Mouse (Mus musculus): Measurements from ENCODE around the gene Dnal1. TPM values are rescaled to one million over a fixed set of nuclear protein-coding genes. Genes with fewer than 3 reads are reported as not detected.

The Dnal1 gene
- polyA plus RNA-seq, 1 experiment from 2014 or later = 7.5 TPM

DNA sequence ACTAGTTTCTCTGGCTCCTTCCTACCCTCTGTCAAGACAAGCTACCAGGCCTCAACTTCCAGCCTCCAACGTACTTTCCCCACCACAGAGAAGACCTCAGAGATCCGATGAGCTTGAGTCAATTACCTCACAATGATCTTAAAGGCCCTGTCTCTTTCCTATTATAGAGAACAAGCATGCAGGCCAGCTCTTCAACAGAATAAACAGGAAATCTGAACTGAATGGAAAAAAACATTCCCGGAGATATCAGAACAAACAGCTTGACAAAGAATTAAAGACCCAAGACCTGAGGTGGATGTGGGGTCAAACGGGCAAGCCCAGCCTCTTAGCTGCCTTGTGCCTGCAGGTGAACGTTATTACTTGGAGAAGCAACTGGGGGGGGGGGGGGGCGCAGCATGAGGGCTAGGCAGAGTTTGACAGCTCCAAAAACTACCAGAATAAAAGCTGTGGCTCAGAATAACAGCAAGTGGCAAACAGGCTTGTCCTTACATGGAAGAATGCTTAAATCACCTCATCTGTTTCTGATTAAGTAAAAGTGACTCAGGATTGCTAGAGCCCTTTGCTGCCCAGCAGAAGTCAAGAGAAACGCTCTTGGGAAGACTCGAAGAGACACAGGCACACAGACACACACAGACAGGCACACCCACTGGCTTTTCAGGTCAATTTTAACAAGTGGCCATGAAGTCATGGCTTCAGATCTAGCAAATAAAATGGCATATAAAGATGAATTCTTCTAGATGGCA, 51.6 kb downstream of the Dnal1 start:
- H3K4me1 ChIP-seq = peaks cover 30% of the 10 kb centered on the region
- peak overlapping the region; percentile 68 for H3K27ac ChIP-seq

GRCm38 (mm10) chr12:84170610-84171009, 56.4 kb downstream of the Dnal1 start:
- ATAC-seq (ENCODE audit: insufficient number of reproducible peaks, insufficient read depth, low FRiP score, low TSS enrichment, low read depth) = no peak
- no peak overlapping the region for H3K9ac ChIP-seq
- H3K4me1 ChIP-seq = peaks cover 32% of the 10 kb centered on the region
- no peaks in the 10 kb centered on the region for H3K9me3 ChIP-seq
- 89% methylated on average over 10 of the region's 10 CpGs for WGBS
- no peaks in the 10 kb centered on the region for H3K27me3 ChIP-seq
- H3K27ac ChIP-seq = no peak overlapping the region
- H3K36me3 ChIP-seq = peaks cover 42% of the 10 kb centered on the region
- H3K4me3 ChIP-seq = no peak overlapping the region
- no peak overlapping the region for H3K4me2 ChIP-seq

More for the DNA sequence above, 51.6 kb downstream of the Dnal1 start:
- no peaks in the 10 kb centered on the region for H3K9me3 ChIP-seq
- no peak for ATAC-seq (ENCODE audit: insufficient number of reproducible peaks, insufficient read depth, low FRiP score, low TSS enrichment, low read depth)
- no peaks in the 10 kb centered on the region for H3K27me3 ChIP-seq
- H3K4me2 ChIP-seq = no peak overlapping the region
- WGBS = 24% methylated on average over 8 of the region's 8 CpGs
- no peak overlapping the region for H3K4me3 ChIP-seq
- no peak overlapping the region for H3K9ac ChIP-seq
- peaks cover 36% of the 10 kb centered on the region for H3K36me3 ChIP-seq

GRCm38 (mm10) chr12:84172216-84172615, 58.0 kb downstream of the Dnal1 start:
- H3K4me1 ChIP-seq = peaks cover 34% of the 10 kb centered on the region
- 89% methylated on average over 3 of the region's 3 CpGs for WGBS
- H3K9ac ChIP-seq = no peak overlapping the region
- no peak overlapping the region for H3K4me2 ChIP-seq
- no peak overlapping the region for H3K4me3 ChIP-seq
- H3K27me3 ChIP-seq = no peaks in the 10 kb centered on the region
- no peaks in the 10 kb centered on the region for H3K9me3 ChIP-seq
- no peak overlapping the region for H3K27ac ChIP-seq
- H3K36me3 ChIP-seq = peaks cover 42% of the 10 kb centered on the region
- ATAC-seq (ENCODE audit: insufficient number of reproducible peaks, insufficient read depth, low FRiP score, low TSS enrichment, low read depth) = no peak

GRCm38 (mm10) chr12:84172862-84173261, 58.7 kb downstream of the Dnal1 start:
- H3K9me3 ChIP-seq = no peaks in the 10 kb centered on the region
- ATAC-seq (ENCODE audit: insufficient number of reproducible peaks, insufficient read depth, low FRiP score, low TSS enrichment, low read depth) = no peak
- peaks cover 40% of the 10 kb centered on the region for H3K4me1 ChIP-seq
- no peak overlapping the region for H3K9ac ChIP-seq
- 89% methylated on average over 17 of the region's 17 CpGs for WGBS
- no peaks in the 10 kb centered on the region for H3K27me3 ChIP-seq
- H3K36me3 ChIP-seq = peaks cover 42% of the 10 kb centered on the region
- H3K27ac ChIP-seq = no peak overlapping the region
- H3K4me2 ChIP-seq = no peak overlapping the region
- H3K4me3 ChIP-seq = no peak overlapping the region

- H3K27ac ChIP-seq = no peak overlapping the region
- H3K4me2 ChIP-seq = no peak overlapping the region
- no peak for ATAC-seq (ENCODE audit: insufficient number of reproducible peaks, insufficient read depth, low FRiP score, low TSS enrichment, low read depth)
- H3K4me1 ChIP-seq = peaks cover 46% of the 10 kb centered on the region
- no peaks in the 10 kb centered on the region for H3K27me3 ChIP-seq
- H3K4me3 ChIP-seq = no peak overlapping the region
- WGBS = 85% methylated on average over 13 of the region's 13 CpGs
- peaks cover 42% of the 10 kb centered on the region for H3K36me3 ChIP-seq
- no peaks in the 10 kb centered on the region for H3K9me3 ChIP-seq
- no peak overlapping the region for H3K9ac ChIP-seq
Observed at GRCm38 (mm10) chr12:84173309-84173915, 59.2 kb downstream of the Dnal1 start.

- Histone ChIP-seq H3K36me3 (peaks cover 39% of the 10 kb centered on the region), H3K9ac (0 out of 2 replicates have a peak overlapping the region, but pooled peaks have one; percentile 27), H3K27me3 (no peaks in the 10 kb centered on the region), H3K27ac (peak overlapping the region; percentile 98), H3K4me3 (no peak overlapping the region), H3K9me3 (no peaks in the 10 kb centered on the region), H3K4me1 (peaks cover 54% of the 10 kb centered on the region), H3K4me2 (peak overlapping the region; percentile 76)
- no peak for ATAC-seq (ENCODE audit: insufficient number of reproducible peaks, insufficient read depth, low FRiP score, low TSS enrichment, low read depth)
- WGBS = 70% methylated on average over 9 of the region's 9 CpGs
Observed at GRCm38 (mm10) chr12:84174190-84174811, 60.1 kb downstream of the Dnal1 start.

- peak overlapping the region; percentile 98 for H3K27ac ChIP-seq
- ATAC-seq (ENCODE audit: insufficient number of reproducible peaks, insufficient read depth, low FRiP score, low TSS enrichment, low read depth) = no peak
Observed at GRCm38 (mm10) chr12:84174871-84175270, 60.7 kb downstream of the Dnal1 start.

DNA sequence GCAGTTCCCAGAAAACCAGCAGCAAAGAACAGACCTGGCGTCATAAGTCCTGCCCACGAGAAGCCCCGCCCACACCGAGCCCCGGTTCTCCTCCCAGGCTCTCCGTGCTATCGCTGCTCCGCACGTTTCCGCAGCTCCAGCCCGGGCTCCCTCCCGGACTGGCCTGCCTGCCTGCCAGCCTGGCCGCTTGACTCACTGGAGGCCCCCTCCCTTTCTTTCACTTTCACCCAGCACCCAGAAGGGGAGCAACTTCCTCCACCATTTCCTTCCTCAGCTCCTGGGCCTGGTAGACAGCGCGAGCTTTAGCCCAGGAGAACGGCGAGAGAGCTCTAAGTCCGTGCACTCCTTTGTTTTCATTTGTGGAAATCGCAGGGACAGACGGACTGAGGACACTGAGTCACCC, 61.5 kb downstream of the Dnal1 start:
- H3K4me2 ChIP-seq = peak overlapping the region; percentile 76
- H3K36me3 ChIP-seq = peaks cover 34% of the 10 kb centered on the region
- H3K27me3 ChIP-seq = no peaks in the 10 kb centered on the region
- WGBS = under 1% methylated on average over 20 of the region's 20 CpGs
- no peaks in the 10 kb centered on the region for H3K9me3 ChIP-seq
- H3K27ac ChIP-seq = peak overlapping the region; percentile 98
- H3K4me3 ChIP-seq = peak overlapping the region; percentile 50
- peak overlapping the region; percentile 78 for H3K9ac ChIP-seq
- peaks cover 66% of the 10 kb centered on the region for H3K4me1 ChIP-seq
- peak; percentile 66 for ATAC-seq (ENCODE audit: insufficient number of reproducible peaks, insufficient read depth, low FRiP score, low TSS enrichment, low read depth)

More at GRCm38 (mm10) chr12:84174871-84175270, 60.7 kb downstream of the Dnal1 start:
- Histone ChIP-seq H3K36me3 (peaks cover 36% of the 10 kb centered on the region), H3K4me3 (no peak overlapping the region), H3K4me1 (peaks cover 58% of the 10 kb centered on the region), H3K4me2 (peak overlapping the region; percentile 76), H3K27me3 (no peaks in the 10 kb centered on the region), H3K9ac (0 out of 2 replicates have a peak overlapping the region, but pooled peaks have one; percentile 27), H3K9me3 (no peaks in the 10 kb centered on the region)
- 61% methylated on average over 6 of the region's 6 CpGs for WGBS

DNA sequence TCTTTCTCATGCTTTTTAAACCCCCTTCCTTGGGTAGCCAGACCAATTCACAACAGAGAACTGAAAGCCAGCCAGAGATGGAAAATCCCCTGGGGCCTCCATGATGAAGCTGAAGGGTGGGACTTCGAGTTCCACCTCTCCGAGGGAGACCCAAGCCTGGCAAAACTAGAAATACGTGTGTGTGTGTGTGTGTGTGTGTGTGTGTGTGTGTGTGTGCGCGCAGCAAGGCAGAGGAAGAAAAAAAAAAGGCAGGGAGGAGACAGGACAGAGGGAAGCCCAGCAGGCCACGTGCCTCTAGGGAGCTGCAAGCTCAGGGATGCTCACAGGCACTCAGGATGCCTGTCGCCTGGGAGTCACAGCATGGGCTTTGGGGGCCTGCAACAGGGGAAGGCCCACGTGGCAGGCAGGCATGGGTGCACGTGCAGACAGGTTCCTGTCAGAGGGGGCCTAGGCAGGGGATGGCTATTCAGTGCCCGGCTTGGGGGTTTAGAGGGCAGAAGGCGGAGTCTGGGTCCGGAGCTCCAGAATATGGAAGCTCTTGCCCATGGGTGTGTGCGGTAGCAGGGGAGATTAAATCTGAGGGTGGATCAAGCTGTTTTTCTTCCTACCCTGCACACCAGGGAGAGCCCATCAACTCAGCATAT, 62.1 kb downstream of the Dnal1 start:
- H3K4me1 ChIP-seq = peaks cover 72% of the 10 kb centered on the region

GRCm38 (mm10) chr12:84176886-84177765, 63.0 kb downstream of the Dnal1 start:
- no peak for ATAC-seq (ENCODE audit: insufficient number of reproducible peaks, insufficient read depth, low FRiP score, low TSS enrichment, low read depth)
- Histone ChIP-seq H3K4me1 (peaks cover 80% of the 10 kb centered on the region), H3K4me2 (peak overlapping the region; percentile 76; the same call in 1 of the 2 replicates), H3K36me3 (peaks cover 20% of the 10 kb centered on the region), H3K27me3 (no peaks in the 10 kb centered on the region), H3K27ac (peak overlapping the region; percentile 98), H3K9me3 (no peaks in the 10 kb centered on the region), H3K4me3 (no peak overlapping the region), H3K9ac (peak overlapping the region; percentile 78; the same call in 1 of the 2 replicates)
- WGBS = 43% methylated on average over 6 of the region's 6 CpGs

More for the DNA sequence above, 62.1 kb downstream of the Dnal1 start:
- H3K9ac ChIP-seq = peak overlapping the region; percentile 78
- peak overlapping the region; percentile 76 for H3K4me2 ChIP-seq
- H3K36me3 ChIP-seq = peaks cover 28% of the 10 kb centered on the region
- H3K9me3 ChIP-seq = no peaks in the 10 kb centered on the region
- peak overlapping the region; percentile 50 for H3K4me3 ChIP-seq
- no peaks in the 10 kb centered on the region for H3K27me3 ChIP-seq
- H3K27ac ChIP-seq = peak overlapping the region; percentile 98
- WGBS = 6% methylated on average over 13 of the region's 13 CpGs
- ATAC-seq (ENCODE audit: insufficient number of reproducible peaks, insufficient read depth, low FRiP score, low TSS enrichment, low read depth) = 0 out of 2 replicates have a peak, but pooled peaks have one; percentile 7

Measured in embryonic facial prominence, embryonic 13.5 days (tissue).